10 mouse cellular contexts compared by ENCODE assay signal in genomic region chr8:77534358-77534992, GRCm38 (mm10). TPM values are rescaled to one million over a fixed set of nuclear protein-coding genes. Genes with fewer than 3 reads are reported as not detected.
DNase-seq lines count a peak whose midpoint lies in the region; ATAC-seq lines count a peak whose summit lies in the region.
"Had no signal": no experiment of that assay in that cellular context is flagged by ENCODE, and none has a peak within 500 bp of the region (broad histone marks: within the 10 kb centered on the region; RNA-seq: fewer than 3 reads in every experiment).

No protein-coding gene starts in this region.

- H3K4me1 ChIP-seq in liver, embryonic 15.5 days (replicated peaks) = peaks cover 12% of the 10 kb centered on the region

- ATAC-seq in liver, embryonic 15.5 days (ENCODE audit: insufficient read depth) = peak; percentile 59
- no peak for ATAC-seq in frontal cortex, adult (ENCODE audit: low TSS enrichment)

- no peak overlapping the region for H3K27ac ChIP-seq in liver, embryonic 15.5 days (replicated peaks)

- H3K9me3 ChIP-seq in liver, embryonic 15.5 days (replicated peaks) = no peaks in the 10 kb centered on the region

- H3K27me3 ChIP-seq in liver, embryonic 15.5 days = no peaks in the 10 kb centered on the region

- 18% methylated on average over 8 of the region's 8 CpGs for WGBS in liver, embryonic 15.5 days (ENCODE audit: insufficient replicate concordance)

- H3K36me3 ChIP-seq in liver, embryonic 15.5 days (replicated peaks) = no peaks in the 10 kb centered on the region

- peak; percentile 38 for DNase-seq in gastrocnemius, adult 18-20 months (ENCODE audit: low spot score)
- no peak for DNase-seq in gastrocnemius, adult 8-10 months (ENCODE audit: low spot score in 2 of 2)
- DNase-seq in 3T3-L1 (ENCODE audit: low read depth, low spot score) (peak; percentile 11), MEL-GATA-1-ER (ENCODE audit: extremely low read depth, low read depth) (peak; percentile 93)
- DNase-seq in left cerebral cortex, postnatal 14 days (ENCODE audit: low spot score in 2 of 2) = no peak
- DNase-seq in c-Kit-positive CD71-positive TER-119-positive erythroid progenitor cells, embryonic 14.5 days (ENCODE audit: low spot score) = no peak

- peak overlapping the region; percentile 22; the same call in 1 of the 2 replicates for H3K4me3 ChIP-seq in liver, embryonic 15.5 days (replicated peaks)

- H3K4me2 ChIP-seq in liver, embryonic 15.5 days = peak overlapping the region; percentile 52
- H3K4me2 ChIP-seq: heart, embryonic 11.5 days; lung, embryonic 14.5 days had no signal

- intact Hi-C loops in left cerebral cortex, postnatal 14 days (cut with DNase I) = no loop called here

- no peak overlapping the region for H3K9ac ChIP-seq in liver, embryonic 15.5 days
- H3K9ac ChIP-seq: lung, embryonic 14.5 days had no signal

RNA-seq across cellular contexts. Expression of gene Prmt9, which starts 14.7 kb away (rescaled TPM):
- 1 to 10 TPM; 8.8 to 9.1 TPM for total RNA-seq in gastrocnemius, adult 18-20 months (2021)
- total RNA-seq in gastrocnemius, adult 8-10 months (2022) = 1 to 10 TPM; 7.1 to 8.7 (median 8.1) TPM
- polyA plus RNA-seq in liver, embryonic 15.5 days (2015; fragmentation: Nextera tagmentation; extraction: Ambion mirVana) = 7.6 and 8.0 TPM in 2 replicates
- total RNA-seq in left cerebral cortex, postnatal 14 days (2021) = 10 to 100 TPM; 21.9 to 22.0 TPM

RNA-seq across cellular contexts. Expression of gene Arhgap10, which starts 16.7 kb away (rescaled TPM):
- 10 to 100 TPM; 37.6 to 40.7 TPM for total RNA-seq in gastrocnemius, adult 18-20 months (2021)
- 10 to 100 TPM; 38.4 to 43.4 (median 41.2) TPM for total RNA-seq in gastrocnemius, adult 8-10 months (2022)
- 5.5 and 5.8 TPM in 2 replicates for polyA plus RNA-seq in liver, embryonic 15.5 days (2015; fragmentation: Nextera tagmentation; extraction: Ambion mirVana)
- total RNA-seq in left cerebral cortex, postnatal 14 days (2021) = 10 to 100 TPM; 15.8 to 20.1 TPM

Comparison
In these comparisons a context has a peak if more than half of its experiments do, and no peak if none do; other contexts are left out.
1. DNase-seq: peak in gastrocnemius, adult 18-20 months (single experiment), 3T3-L1 (single experiment) and MEL-GATA-1-ER (single experiment); none in gastrocnemius, adult 8-10 months (0 of 2), left cerebral cortex, postnatal 14 days (0 of 2) and c-Kit-positive CD71-positive TER-119-positive erythroid progenitor cells, embryonic 14.5 days (single experiment).